Mouse (Mus musculus): ENCODE measurements around the gene Actg2.
A peak's percentile ranks its signal among the peaks of the same experiment; 100 is the strongest.

Actg2 gene

DNA sequence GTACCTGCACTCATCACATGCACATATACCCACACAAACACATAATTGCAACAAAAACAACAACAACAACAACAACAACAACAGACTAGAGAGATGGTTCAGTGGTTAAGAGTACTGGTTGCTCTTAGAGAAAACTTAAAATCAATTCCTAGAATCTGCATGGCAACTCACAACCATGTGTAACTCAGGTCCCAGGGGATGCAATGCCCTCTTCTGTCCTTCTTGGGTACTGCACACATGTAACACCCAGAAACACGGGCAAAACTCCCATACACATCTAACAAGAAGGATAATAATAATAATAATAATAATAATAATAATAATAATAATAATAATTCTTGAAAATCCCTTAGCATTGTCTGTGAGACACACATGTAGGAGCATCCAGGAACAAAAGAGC lies 23.6 kb downstream of the Actg2 start:
- peak in 1 of 2 experiments; percentile 42 for DNase-seq (ENCODE audit: low spot score in 2 of 2)

- DNase-seq (ENCODE audit: low spot score in 2 of 2) = no peak
Measured at GRCm38 (mm10) chr6:83510210-83510609, 25.9 kb downstream of the Actg2 start.

- no peak for DNase-seq (ENCODE audit: low spot score in 2 of 2)
Measured at GRCm38 (mm10) chr6:83509442-83509841, 26.6 kb downstream of the Actg2 start.

GRCm38 (mm10) chr6:83507168-83507546 lies 28.9 kb downstream of the Actg2 start:
- no peak for DNase-seq (ENCODE audit: low spot score in 2 of 2)

DNA sequence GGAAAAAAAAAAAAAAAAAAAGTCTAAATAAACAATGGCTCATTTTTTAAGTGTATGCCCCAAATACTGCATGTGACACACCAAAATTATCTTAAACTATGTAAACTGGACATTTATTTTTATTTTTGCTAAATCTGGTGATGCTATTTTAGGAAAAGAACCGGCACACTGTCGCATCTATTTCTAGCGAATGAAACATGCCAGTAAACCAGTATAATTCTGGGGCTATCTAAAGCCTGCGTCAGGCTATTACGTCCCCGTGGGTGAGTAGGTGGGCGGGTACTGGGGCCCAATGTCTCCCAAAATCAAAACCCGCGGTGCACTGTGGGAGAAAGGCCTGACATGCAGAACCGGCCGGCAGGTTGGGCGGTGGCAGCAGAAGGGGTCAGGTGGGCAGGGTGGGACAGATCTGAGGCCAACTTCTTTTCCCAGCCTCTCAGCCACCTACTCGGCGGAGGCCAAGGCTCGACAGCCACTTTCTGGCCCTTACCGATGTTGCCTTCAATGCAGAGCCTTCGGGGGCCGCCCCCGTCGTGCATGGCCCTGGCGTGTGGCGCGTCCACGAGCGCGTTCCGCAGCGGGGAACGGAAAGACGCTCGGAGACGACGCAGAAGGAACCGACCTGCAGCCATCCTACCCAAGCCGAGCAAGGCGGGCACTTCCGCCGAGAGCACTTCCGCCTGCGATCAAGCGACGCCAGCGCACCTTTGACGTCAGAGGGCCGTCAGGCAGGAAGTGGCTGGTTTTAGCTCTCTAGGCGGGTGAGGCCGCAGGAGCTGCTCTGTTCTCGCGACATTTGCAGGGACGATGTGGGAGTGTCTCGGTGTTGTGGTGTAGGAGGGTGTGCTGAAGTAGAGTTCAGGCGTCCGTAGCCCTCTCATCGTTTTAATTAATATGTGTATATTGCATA lies 29.6 kb downstream of the Actg2 start, which contains the start of gene Dguok:
TSS of gene Dguok (minus strand) at position 712 of the 910 bp plus-strand sequence.
- peak; percentile 89 to 96 for DNase-seq (ENCODE audit: low spot score in 2 of 2)

GRCm38 (mm10) chr6:83505554-83505953 lies 30.5 kb downstream of the Actg2 start:
- DNase-seq (ENCODE audit: low spot score in 2 of 2) = no peak

- DNase-seq (ENCODE audit: low spot score in 2 of 2) = no peak
Measured at GRCm38 (mm10) chr6:83503361-83503760, 32.7 kb downstream of the Actg2 start.

DNA sequence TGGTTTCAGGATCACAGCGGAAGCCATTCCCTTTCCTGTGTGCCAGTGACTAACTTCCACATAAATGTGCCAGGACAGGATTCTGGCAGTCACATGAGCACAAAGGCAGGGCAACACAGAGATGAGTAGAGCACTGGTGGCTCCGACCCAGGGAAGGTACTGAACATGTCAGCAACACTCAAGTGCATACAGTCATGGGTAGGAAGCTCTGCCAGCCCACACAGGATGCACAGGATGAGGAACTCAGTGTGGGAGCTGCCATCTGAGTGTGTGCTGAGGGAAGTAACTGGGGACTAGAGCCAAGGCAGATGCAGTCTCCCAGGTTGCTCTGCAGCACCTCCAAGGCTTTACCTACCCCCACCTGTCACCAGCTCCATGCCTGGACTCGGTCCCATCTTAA lies 33.4 kb downstream of the Actg2 start:
- DNase-seq (ENCODE audit: low spot score in 2 of 2) = no peak

DNA sequence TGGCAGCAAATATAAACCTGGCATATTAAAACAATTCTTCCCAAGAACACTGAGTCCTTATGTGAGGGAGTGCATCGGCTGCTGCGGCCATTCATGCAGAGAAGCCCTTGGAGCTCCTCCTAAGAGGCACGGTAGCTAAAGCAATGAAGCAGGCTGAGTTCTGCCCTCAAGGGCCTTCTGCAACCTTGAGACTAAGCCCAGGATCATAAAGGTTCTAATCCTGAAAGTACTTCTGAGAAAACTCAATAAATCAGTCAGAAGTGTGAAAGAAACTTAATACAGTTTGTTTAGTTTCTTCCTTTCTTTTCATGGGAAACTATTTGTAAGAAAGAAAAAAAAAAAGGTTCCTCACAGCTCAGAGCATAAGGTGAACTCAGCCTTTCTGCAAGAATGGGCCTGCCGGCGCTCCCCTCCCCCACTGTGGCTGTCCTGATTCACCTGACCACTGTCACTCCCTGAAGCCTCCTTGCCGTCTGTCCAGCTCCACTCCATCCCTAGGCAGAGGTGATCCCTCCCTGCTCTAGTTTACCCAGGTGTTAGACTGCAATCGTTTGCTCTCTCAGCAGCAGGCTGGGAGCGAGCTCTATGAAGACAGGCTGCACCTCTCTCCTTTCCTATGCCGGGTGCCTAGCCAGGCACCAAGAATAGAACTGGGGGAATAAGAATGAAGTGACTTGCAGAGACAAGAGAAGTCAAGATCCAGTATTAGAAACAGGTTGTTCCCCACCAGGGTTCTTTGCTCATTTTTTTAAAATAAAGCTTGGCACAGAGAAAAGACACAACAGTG lies 34.3 kb downstream of the Actg2 start:
- no peak for DNase-seq (ENCODE audit: low spot score in 2 of 2)

DNA sequence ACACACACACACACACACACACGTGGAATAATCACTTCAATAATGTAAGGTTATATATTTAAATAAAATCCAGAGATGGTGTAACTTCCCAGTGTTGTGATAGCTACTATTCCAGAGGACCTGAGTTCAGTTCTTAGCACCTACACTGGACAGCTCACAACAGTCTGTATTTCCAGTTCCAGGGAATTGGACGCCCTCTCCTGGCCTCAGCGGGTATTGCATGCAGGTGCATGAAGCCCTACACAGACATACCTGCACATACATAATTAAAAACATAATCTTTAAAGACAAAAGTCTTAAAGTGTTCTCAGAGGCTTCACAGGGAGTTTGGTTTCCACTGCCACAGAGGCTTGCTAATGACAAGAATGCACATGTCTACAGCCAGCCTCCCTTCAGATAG lies 35.6 kb downstream of the Actg2 start:
- no peak for DNase-seq (ENCODE audit: low spot score in 2 of 2)

DNA sequence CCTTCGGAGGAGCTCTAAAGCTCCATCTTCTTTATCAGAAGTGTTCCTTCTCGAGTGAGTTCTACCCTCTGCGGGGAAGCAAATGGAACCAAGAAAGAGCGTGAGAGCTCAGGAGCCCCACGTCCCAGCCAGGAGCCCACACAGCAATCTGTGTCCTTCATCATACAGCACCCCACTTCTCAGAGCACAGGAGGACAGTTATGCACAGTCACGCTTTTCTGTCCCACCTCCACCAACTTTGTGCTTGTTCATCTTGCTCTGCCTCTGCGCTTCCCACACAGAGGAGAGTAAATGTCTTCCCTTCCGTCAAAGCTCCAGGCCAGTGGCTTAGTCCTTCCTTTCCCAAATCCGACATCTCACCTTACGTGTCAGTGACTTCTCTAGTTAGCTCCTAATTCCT lies 37.0 kb downstream of the Actg2 start:
- no peak for DNase-seq (ENCODE audit: low spot score in 2 of 2)

DNA sequence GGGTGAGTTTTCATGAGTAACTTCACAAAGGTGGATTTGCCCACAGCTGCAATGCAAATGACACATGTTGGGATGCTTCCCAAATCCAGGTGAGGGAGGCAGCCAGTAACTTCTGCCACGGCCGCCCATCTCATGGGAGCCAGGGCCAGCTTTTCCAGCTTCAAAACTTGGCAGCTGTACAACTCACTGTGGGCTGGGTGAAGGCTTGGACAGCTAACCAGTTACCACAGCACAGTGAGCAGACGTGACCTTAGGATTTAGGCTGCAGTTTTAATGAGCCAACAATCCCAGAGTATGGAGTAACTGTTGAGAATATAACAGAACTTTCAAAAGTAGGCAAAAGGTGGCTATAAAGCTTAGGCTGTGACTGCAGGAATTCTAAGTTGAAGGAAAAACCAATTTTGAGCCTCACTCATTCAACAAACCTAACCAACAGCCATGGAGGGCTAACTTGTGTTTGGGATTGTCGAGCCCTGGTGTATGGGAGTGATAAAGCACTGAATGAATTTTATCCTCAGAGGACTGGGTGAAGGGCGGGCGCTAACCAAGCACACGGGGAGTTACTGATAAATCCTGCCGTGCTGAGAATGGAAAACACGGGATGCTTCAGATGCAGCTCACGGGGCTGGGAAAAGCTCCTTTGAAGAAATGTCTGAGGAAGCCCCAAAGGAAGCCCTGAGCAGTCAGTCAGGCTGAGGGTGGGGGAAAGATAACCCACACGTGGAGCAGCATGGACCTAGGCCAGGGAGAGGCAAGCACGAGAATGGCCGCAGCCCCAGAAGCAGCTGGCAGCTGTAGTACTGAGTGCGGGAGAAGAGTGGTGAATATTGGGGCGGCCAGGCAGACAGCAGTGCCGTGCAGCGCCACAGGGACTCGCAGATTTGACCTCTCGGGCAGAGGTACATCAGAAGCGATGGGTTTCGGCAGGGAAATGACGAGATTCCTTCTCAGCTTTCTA lies 39.0 kb downstream of the Actg2 start:
- DNase-seq (ENCODE audit: low spot score in 2 of 2) = no peak

GRCm38 (mm10) chr6:83496009-83496752 lies 39.9 kb downstream of the Actg2 start:
- DNase-seq (ENCODE audit: low spot score in 2 of 2) = no peak

- DNase-seq (ENCODE audit: low spot score in 2 of 2) = no peak
Measured at GRCm38 (mm10) chr6:83490622-83491021, 45.4 kb downstream of the Actg2 start.

- DNase-seq (ENCODE audit: low spot score in 2 of 2) = no peak
Measured at GRCm38 (mm10) chr6:83488200-83488599, 47.9 kb downstream of the Actg2 start.

DNA sequence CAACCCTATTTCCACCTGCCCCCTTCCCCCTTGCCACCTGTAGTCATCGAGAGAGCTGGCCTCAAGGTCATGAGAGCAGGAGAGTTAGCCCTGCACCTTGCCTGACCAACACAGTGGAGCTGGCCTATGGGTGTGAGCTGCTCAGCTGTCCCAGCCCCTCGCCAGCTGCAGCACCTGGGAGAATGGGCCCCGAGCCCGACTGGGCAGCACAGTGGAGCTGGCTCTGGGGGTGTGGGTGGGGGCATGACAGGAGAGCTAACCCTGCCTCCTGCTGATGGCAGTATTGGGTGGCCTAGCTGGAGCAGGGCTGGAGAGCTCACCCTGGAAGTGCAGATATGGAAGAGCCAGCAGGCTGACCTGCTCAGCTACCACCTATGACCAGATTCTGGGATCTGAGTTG lies 48.8 kb downstream of the Actg2 start:
- no peak for DNase-seq (ENCODE audit: low spot score in 2 of 2)

DNA sequence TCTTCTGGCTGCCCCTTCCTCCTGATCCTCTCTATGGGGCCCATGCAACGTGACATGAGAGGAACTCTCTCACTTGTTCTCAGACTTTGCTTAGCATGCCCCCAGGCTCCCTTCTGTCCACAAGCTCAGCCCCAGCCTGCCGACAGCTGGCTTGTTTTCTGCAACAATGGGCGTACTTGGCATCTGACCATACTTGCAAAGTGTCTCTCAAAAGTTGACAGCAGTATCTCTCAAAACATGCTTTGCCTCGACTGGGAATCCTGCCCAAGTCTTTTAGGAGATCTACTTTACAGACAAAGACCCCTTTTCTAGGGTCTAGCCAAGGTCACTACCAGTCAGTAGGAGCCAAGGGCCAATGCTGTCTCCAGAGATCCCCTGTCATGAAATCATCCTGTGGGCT lies 50.2 kb downstream of the Actg2 start:
- DNase-seq (ENCODE audit: low spot score in 2 of 2) = no peak

DNA sequence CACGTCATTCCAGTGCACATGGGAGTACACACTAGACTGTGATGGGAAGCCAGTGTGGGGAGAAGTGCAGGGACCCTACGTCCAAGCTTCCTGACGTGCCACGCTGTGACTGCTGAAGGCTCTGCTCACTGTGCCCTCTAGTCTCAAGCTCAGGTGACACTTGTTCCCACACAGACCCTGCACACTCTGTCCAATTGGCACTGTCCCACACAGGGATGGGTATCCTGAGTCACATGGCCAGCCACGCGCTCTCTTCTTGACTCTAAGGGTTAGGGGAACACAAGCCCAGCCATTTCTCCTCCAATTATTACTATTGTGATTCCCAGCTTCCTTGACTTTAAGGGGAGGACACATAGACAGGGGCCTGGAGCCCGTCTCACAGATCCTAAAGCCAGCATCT lies 52.3 kb downstream of the Actg2 start:
- no peak for DNase-seq (ENCODE audit: low spot score in 2 of 2)

GRCm38 (mm10) chr6:83482418-83483085 lies 53.5 kb downstream of the Actg2 start:
- no peak for DNase-seq (ENCODE audit: low spot score in 2 of 2)

DNA sequence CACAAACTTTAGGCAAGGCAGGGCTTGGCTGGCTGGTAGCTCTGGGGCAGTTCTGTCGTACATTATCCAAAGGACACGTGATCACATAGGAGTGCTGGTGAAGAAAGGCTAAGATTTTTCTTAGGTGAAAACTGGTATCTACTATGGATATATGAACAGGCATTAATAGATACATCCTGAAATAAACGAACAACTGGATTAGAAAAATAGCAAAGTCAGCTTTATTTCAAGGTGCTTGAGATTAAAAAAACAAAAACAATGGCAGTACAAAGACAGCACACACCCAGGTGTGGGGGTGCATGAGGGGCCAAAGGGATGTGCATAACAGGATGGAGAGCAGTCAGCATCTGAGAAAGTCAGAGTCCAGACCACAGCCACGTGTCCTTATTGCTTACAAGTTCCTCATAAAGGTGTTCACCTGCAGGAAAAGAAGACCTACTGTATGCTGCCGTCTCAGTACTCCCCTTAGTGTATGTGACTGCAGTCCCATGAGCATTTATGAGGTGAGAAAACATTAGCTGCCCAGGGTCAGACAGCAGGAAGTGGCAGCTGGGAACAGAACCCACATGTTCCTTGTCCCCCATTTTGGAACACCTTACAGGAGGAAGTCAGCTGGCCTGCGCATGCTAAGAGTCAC lies 55.9 kb downstream of the Actg2 start:
- DNase-seq (ENCODE audit: low spot score in 2 of 2) = no peak
